Mouse (Mus musculus) heart, adult 2 months (tissue): Measurements from ENCODE around the gene Cmip. TPM values are rescaled to one million over a fixed set of nuclear protein-coding genes. Genes with fewer than 3 reads are reported as not detected.
A peak's percentile ranks its signal among the peaks of the same experiment; 100 is the strongest.

ENCODE experiments used
- DNase-seq, 2 experiments: peaks; one replicate each; pipeline ENCODE4 v3.0.0; 2021
- H3K27ac ChIP-seq: fragments of 200-600 bp; 2 replicates; pipeline ENCODE4 v1.8.1; 2022
- H3K27me3 ChIP-seq: fragments of 200-500 bp; 2 replicates; pipeline ENCODE4 v1.6.1; 2012; ENCODE audit warnings: mild to moderate bottlenecking, low read length, inconsistent platforms, mixed read lengths; ENCODE audit not compliant: control insufficient read depth, insufficient read depth
- H3K36me3 ChIP-seq: fragments of 200-500 bp; 2 replicates; pipeline ENCODE4 v1.6.1; 2012; ENCODE audit warnings: low read length, inconsistent platforms; ENCODE audit not compliant: control insufficient read depth, insufficient read depth
- H3K4me1 ChIP-seq: fragments of 200-500 bp; 2 replicates; pipeline ENCODE4 v1.6.1; 2011; ENCODE audit warnings: low read length; ENCODE audit not compliant: control insufficient read depth, insufficient read depth
- H3K4me3 ChIP-seq: fragments of 200-600 bp; 2 replicates; pipeline ENCODE4 v1.8.1; 2022
- H3K79me2 ChIP-seq: fragments of 200-500 bp; replicated peaks from 2 replicates; pipeline ENCODE4 v1.6.1; 2012; ENCODE audit warnings: mild to moderate bottlenecking, inconsistent platforms, low read length, moderate library complexity, mixed read lengths; ENCODE audit not compliant: control insufficient read depth, insufficient read depth
- H3K9ac ChIP-seq: fragments of 200-500 bp; 2 replicates; pipeline ENCODE4 v1.6.1; 2012; ENCODE audit warnings: low read depth, mild to moderate bottlenecking, control low read depth, inconsistent platforms, low read length, mixed read lengths
- CTCF ChIP-seq: fragments of 200-600 bp; IDR thresholded peaks from 2 replicates; pipeline ENCODE4 v1.8.1; 2022; ENCODE audit warnings: antibody characterized with exemption, mild to moderate bottlenecking, moderate library complexity
- EP300 ChIP-seq: fragments of 200-500 bp; IDR thresholded peaks from 2 replicates; pipeline ENCODE4 v1.6.1; 2011; ENCODE audit warnings: low read depth, low read length, control low read depth; ENCODE audit not compliant: insufficient read depth
- POLR2A ChIP-seq: fragments of 200-500 bp; IDR thresholded peaks from 2 replicates; pipeline ENCODE4 v1.6.1; 2011; ENCODE audit warnings: mild to moderate bottlenecking, low read depth, low read length, control low read depth; ENCODE audit not compliant: insufficient read depth
- WGBS: fragments of 180-500 bp; shearing (Covaris S2); methylation state at CpG from one replicate; pipeline ENCODE4 v1.1.7; 2018; 5-methylcytosine and 5-hydroxymethylcytosine counted together
- intact Hi-C: fragments of 180-260 bp; cut with DNase I; formaldehyde crosslinking; loops from one replicate; pipeline ENCODE4 v1.15.1; 2025
- microRNA-seq, 2 experiments: library from miRNA; unstranded; fragments of <30 nt; microRNA quantifications; one replicate each; pipeline ENCODE4 v1.2.0; 2021
- polyA plus RNA-seq: library from polyadenylated mRNA; depleted of rRNA; stranded (reverse); fragments of >200 nt; gene quantifications from 2 replicates; pipeline ENCODE4 v1.2.3, GENCODE M21; 2012; rRNA removed
- total RNA-seq, 2 experiments: library from RNA; stranded (reverse); gene quantifications; 2 replicates each; pipeline ENCODE4 v1.2.3; 2021

Cmip gene
- total and polyA plus RNA-seq, 3 experiments = 13.6 to 20.8 (median 20.1) TPM

DNA sequence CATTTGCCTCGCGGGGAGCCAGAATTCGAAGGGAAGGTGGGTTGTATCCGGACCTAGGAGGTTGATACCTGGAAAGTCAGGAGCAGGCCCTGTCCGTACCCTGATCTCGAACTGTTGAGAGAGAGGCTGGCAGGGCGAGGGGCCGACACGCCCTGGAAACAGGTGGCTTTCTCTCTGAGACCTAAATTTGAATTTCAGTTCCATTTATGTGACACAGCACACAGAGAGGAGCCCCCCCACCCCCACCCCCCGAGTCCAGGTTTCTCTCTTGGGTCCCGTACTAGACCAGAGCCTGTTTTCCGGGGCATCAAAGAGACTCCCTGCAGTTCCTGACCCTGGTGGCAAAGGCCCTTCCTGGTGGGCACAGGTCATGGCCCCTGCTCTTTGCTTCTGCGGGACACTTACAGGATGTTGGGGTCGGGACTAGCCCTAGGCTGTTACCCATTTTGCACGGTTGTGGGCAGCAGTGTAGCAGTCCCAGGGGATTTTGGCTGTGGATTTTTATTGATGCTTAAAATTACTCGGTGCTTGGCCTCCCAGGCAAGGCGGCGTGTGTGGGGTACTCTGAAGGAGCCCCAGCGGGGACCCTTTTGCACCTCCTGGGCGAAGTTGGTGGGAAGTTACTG lies 242.2 kb downstream of the Cmip start:
- intact Hi-C loops = loop anchor here (5.0 kb wide), 1 partner anchor 48 kb away; no protein-coding TSS in a partner anchor
- Histone ChIP-seq H3K27ac (no peak overlapping the region), H3K36me3 (no peaks in the 10 kb centered on the region), H3K4me3 (peak overlapping the region; percentile 54), H3K9ac (no peak overlapping the region), H3K4me1 (no peaks in the 10 kb centered on the region), H3K27me3 (peaks cover 3% of the 10 kb centered on the region; the same call in 1 of the 2 replicates), H3K79me2 (no peaks in the 10 kb centered on the region)
- 30% methylated on average over 20 of the region's 20 CpGs for WGBS
- TF ChIP-seq POLR2A = no peak
- TF ChIP-seq EP300 = no peak
- DNase-seq = no peak

DNA sequence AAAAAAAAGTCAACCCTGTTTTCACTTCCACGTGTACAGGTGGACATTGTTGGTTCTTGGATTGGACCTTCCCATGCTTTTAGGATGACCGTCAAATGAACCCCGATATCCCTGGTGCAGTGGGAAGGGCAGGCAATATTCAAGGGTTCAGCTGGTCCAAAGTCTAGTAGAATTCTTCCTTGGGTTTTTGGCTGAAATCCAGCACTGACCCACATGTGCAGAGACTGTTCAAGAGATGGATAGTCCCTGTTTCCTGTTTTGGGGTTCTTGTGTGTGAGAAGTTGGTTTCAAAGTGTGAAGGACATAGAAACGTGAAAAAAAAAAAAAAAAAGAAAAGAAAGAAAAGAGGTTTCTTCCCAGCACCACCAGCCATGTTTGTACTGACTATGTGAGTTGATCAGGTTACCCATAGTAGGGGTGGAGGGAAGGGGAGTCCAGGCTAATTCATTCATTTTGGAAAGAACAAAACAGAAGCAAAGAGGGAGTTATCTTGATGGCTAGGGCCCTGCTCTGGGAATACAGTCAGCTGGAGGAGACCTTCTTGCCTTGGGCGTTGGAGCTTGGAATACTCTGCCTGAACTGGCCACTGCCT lies 243.5 kb downstream of the Cmip start:
- 66% methylated on average over 5 of the region's 5 CpGs for WGBS
- no peaks in the 10 kb centered on the region for H3K79me2 ChIP-seq
- peaks cover 3% of the 10 kb centered on the region; the same call in 1 of the 2 replicates for H3K27me3 ChIP-seq
- no peak overlapping the region for H3K27ac ChIP-seq
- no peak overlapping the region for H3K9ac ChIP-seq
- no peaks in the 10 kb centered on the region for H3K36me3 ChIP-seq
- TF ChIP-seq CTCF = no peak
- no peak for TF ChIP-seq EP300
- no peak for TF ChIP-seq POLR2A
- no peaks in the 10 kb centered on the region for H3K4me1 ChIP-seq
- intact Hi-C loops = loop anchor here (2.0 kb wide), 1 partner anchor 68 kb away; no protein-coding TSS in a partner anchor
- H3K4me3 ChIP-seq = no peak overlapping the region
- DNase-seq = no peak

DNA sequence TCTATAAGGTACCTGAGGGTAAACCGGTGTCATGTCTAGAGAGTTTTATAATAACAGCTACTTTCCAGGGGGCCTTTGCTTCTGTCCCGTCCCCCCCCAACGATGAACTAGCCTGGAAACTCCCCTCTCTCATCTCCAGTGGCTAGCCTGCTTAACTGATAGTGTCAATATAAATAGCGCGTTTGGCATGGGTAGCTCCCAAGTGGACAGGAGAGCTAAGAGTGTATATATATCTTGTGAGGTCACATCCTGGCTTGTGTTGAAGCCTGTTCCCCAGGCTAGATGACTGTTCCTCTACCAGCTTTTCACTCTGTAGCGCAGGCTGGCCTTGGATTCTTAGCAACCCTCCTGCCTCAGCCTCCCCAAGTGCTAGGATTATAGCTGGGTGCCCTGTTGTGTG lies 244.5 kb downstream of the Cmip start:
- Histone ChIP-seq H3K9ac (no peak overlapping the region), H3K27ac (no peak overlapping the region), H3K27me3 (peaks cover 3% of the 10 kb centered on the region; the same call in 1 of the 2 replicates), H3K79me2 (no peaks in the 10 kb centered on the region), H3K4me3 (no peak overlapping the region), H3K36me3 (no peaks in the 10 kb centered on the region), H3K4me1 (no peaks in the 10 kb centered on the region)
- no peak for DNase-seq
- WGBS = 57% methylated on average over 6 of the region's 6 CpGs
- TF ChIP-seq EP300 (no peak), POLR2A (no peak), CTCF (no peak)
- intact Hi-C loops = loop anchor here (2.0 kb wide), 1 partner anchor 67 kb away; no protein-coding TSS in a partner anchor

DNA sequence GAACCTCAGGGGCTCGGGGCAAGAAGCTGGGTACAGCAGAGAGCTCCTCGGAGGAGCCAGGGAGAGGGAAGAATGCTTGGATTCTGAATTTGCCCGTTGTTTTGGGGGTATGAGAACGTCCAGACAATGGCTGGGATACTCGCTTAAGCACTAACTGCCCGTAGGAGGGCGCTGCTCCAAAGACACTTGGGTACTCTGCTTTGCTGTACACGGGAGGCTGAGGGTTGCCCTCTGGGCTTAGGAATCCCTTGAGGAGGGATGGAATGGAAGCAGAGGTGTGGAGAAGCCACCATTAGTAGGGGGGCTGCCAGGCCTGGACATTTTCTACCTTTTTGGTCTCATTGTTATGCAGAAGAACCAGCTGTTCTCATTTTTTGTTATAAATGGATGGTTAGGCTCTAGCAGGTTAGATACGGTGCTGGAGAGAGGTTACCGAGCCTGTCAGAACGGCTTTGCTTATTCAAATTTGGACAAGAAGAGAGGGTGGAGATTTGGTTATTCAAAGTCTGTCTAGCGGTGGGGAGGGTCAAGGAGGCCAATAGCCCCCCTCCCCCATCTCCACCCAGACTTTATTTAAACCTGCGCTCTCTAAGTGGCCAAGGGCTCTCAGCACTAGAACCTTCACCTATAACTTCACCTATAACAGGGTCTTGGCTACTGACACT lies 246.7 kb downstream of the Cmip start:
- 69% methylated on average over 13 of the region's 13 CpGs for WGBS
- Histone ChIP-seq H3K79me2 (no peaks in the 10 kb centered on the region), H3K27me3 (no peaks in the 10 kb centered on the region; the same call in 1 of the 2 replicates), H3K36me3 (no peaks in the 10 kb centered on the region), H3K4me3 (no peak overlapping the region), H3K9ac (no peak overlapping the region), H3K27ac (no peak overlapping the region), H3K4me1 (no peaks in the 10 kb centered on the region)
- intact Hi-C loops = no loop called here
- TF ChIP-seq POLR2A (no peak), EP300 (no peak), CTCF (no peak)
- no peak for DNase-seq

DNA sequence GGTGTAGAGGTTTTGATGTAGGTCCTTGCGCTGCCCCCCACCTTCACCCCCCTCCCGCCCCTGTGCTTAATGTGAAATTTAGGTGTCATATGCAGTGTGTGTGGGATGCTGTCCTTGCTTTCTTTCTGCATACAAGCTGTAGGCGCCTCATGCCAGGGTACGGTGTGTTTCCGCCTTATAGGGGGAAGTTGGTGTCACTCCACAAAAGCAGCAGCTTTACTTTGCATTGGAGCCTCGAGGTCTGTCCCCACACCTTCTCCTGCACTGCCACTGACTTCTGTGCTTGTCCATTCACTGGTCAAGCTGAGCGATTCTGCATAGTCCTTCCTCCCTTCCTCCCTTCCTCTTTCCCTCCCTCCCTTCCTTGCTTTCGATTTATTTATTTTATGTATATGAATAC lies 250.8 kb downstream of the Cmip start:
- Histone ChIP-seq H3K27ac (no peak overlapping the region), H3K9ac (no peak overlapping the region), H3K4me1 (no peaks in the 10 kb centered on the region), H3K79me2 (no peaks in the 10 kb centered on the region), H3K36me3 (no peaks in the 10 kb centered on the region), H3K27me3 (no peaks in the 10 kb centered on the region), H3K4me3 (no peak overlapping the region)
- TF ChIP-seq EP300 (no peak), CTCF (no peak), POLR2A (no peak)
- DNase-seq = no peak
- intact Hi-C loops = no loop called here
- 78% methylated on average over 8 of the region's 8 CpGs for WGBS

Small RNAs within 50 kb of the gene (microRNA-seq; reads per million reads assigned to microRNA genes)
- gene Mir7077 (0 reads per million in 2 experiments), gene Mir7078 (0 to 0.56 reads per million in 2 experiments)

Other genes starting within 250 kb of the Cmip start
- gene Pkd1l2, start 174.6 kb upstream of the Cmip start, total RNA-seq = not detected
- 0.06 TPM in 1 of 2 replicates, not detected in the other for gene Pkd1l2, start 174.6 kb upstream of the Cmip start, polyA plus RNA-seq
- not detected for gene Bco1, start 161.2 kb upstream of the Cmip start, total RNA-seq
- gene Bco1, start 161.2 kb upstream of the Cmip start, polyA plus RNA-seq = 0.06 TPM in 1 of 2 replicates, not detected in the other
- 1 to 10 TPM; 4.2 to 5.2 TPM for gene Gan, start 98.9 kb upstream of the Cmip start, total RNA-seq
- 1.7 and 2.6 TPM in 2 replicates for gene Gan, start 98.9 kb upstream of the Cmip start, polyA plus RNA-seq
- gene Plcg2, start 241.2 kb downstream of the Cmip start, total RNA-seq = 1 to 10 TPM; 5.6 to 5.8 TPM
- 4.5 and 5.4 TPM in 2 replicates for gene Plcg2, start 241.2 kb downstream of the Cmip start, polyA plus RNA-seq